Mouse (Mus musculus): Measurements from ENCODE around the gene Dclk1.

- no peak for TF ChIP-seq CTCF (IDR thresholded peaks at IDR 0.05; ENCODE audit: control insufficient read depth, insufficient read depth, insufficient replicate concordance, low read depth, low read length)
- no peak for TF ChIP-seq POLR2A (IDR thresholded peaks at IDR 0.05; ENCODE audit: control insufficient read depth, low read depth, low read length)
These were observed 285.8 kb downstream of the Dclk1 start for GRCm38 (mm10) chr3:55528012-55528411.
